Mouse (Mus musculus) lung, adult 18-20 months (tissue): ENCODE data around the gene Pcdh9.

Source experiments
- DNase-seq, 2 experiments: peaks; one replicate each; pipeline ENCODE4 v3.0.0; 2022; ENCODE audit warnings: mixed read lengths in 2 of 2

The Pcdh9 gene

DNA sequence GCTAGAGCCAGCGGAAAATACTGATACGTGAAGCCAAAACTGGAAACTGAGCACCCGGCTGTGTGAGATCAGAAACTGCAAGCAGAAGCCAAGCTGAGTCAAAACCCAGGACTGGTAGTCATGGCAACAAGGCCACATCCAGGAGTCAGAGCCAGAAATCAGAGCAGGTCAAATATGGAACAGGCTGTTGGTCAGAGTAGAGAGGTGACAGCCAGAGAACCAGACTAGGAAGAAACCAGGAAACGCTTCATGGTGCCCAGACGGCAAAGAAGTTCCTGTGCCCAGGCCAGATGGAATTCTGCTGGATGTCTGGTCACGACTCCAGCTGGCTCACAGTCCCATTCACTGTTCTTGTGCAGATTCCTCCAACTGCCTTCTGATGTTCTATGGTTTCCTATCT is 539.6 kb downstream of the Pcdh9 start:
- peak in 1 of 2 experiments; percentile 10 for DNase-seq

DNA sequence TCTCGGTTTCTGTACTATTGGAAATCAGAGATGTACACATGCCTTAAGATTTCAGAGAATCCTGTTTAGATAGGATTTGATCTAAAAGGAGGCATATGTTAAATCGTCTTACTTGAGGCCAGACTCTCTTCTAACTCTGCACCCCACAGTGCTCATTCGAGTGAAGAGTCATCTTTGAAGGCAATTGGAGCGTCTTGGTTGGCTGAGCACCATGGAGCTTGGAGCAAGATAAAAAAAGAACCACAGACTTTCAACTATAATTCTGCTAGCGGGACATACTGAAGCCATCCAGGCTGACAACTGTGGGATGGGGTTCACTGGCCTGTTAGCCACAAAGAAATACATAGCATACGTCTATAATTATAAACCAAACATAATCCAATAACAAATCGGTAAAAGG is 541.3 kb downstream of the Pcdh9 start:
- no peak for DNase-seq

DNA sequence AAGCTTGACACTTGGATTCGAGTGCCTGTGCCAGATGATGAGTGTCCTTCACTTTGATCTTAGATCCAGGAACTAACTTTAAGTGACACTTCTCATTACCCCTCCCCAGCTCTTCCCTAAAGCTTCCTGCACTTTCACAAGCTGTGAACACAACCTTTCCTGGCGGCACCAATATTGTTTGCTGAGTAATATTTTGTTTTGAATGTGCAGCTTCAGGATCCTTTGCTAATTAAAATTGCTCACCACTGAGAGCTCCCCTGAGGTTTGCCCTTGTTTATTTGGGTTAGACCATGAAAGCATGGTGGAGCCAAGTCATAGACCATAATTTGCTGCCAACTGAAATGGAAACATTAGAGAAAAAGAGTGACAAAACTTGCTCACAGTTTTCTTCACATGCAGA is 543.4 kb downstream of the Pcdh9 start:
- DNase-seq: no peak

DNA sequence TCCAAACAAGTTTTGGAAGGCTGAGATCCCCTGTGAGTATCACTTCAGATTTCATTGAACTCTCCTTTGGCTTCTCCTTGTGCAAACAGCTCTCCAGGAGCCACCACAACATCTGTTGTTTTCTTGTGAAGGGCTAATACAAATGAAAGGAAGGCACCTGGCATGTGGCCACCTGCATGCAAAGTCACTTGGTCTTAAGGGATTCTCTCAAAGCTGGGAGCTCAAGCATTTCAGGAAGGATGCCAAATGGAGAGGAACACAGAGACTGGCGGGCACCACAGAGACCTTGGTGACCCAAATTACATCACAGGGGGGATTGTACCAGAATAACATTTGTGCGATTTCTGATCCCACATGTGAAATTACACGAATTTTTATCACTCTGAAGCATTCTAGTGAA is 547.7 kb downstream of the Pcdh9 start:
- DNase-seq: no peak

DNA sequence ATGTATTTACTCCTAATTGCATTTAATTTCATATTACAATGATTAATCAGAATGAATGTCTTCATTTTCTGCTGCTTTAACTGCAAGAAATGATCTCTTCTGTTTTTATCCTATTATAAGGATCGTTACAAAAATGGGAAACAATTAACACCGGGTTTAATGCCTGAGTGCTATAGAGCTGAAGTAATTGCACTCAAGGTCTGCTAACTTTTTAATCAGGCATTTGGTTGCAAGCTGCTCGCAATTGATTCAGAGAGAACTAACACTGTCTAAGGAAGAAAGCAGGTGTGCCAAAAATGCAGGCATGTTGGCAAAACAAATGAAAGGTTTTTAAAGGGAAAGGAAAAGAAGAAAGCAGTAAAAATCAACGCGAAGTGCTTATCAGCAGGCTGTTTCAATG is 549.1 kb downstream of the Pcdh9 start:
- DNase-seq: no peak

DNA sequence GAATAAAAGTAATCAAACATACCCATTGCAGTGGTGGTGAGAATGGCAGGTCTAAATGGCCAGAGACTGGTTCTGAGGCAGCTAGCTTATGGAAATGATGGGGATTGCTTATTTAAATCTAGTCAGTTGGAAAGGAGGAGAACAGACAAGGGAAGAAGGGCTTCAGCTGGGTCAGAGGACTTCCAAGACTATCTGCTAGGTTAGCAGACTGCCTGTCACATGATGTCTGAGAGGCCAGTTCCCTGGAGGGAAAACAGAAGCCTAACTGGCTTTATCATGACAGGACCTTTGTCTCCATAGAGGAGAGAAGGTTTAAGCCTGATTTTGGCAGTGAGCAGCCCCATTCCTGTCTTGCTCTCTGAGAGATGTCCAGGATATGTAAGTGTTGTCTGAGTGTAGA is 561.2 kb downstream of the Pcdh9 start:
- DNase-seq: no peak

DNA sequence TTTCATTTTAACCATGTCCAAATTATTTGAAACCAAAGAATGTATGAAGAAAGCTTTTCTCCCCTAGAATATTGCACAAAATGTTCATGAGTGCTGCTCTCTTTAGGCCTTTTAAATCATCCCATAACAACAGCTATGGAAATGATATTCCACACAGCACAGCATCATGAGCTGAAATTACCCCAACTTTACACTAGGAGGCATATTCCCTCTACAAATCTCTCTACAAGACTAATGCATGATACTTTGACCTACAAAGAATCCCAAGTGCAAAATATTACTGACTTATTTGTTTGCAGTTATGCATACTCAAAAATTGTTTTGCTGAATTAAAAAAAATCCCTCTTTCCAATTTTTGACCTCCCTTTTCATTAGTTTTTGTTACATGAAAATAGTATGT is 573.1 kb downstream of the Pcdh9 start:
- DNase-seq: no peak

DNA sequence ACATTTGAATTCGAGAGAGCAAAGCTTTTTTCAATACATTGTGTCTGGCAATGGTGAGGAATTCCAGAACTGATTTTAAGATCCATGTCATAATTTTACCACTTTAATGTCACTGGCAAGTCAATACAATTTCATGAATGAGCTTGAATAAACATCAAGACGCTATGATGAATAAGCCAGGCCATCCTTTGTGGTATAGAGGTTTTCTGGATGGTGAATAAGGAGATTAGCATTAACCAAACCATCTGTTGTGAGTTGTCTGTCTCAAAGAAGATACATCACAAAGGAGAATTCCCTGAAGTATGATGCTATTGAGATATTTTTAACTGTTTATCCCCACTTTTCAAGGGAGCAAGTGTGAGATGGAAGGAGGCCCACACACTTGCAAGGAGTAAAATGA is 602.1 kb downstream of the Pcdh9 start:
- DNase-seq: no peak

DNA sequence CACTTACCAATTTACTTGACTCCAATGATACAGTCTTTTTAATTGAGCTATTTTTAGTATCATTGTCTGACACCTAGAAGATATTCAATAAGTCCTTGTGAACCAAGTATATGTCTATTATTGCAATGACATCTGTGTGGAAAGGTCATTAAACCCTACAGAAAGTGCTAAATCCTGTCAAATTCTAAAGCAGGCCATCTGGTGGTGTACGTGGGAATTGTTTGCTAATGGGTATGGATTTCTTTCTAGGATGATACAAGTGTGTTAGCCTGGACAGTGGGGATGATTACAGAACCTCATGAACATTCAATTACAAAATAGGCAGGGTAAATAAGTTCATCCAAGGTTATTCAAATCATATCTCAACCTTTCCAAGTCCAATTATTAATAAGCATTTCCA is 602.8 kb downstream of the Pcdh9 start:
- no peak for DNase-seq

DNA sequence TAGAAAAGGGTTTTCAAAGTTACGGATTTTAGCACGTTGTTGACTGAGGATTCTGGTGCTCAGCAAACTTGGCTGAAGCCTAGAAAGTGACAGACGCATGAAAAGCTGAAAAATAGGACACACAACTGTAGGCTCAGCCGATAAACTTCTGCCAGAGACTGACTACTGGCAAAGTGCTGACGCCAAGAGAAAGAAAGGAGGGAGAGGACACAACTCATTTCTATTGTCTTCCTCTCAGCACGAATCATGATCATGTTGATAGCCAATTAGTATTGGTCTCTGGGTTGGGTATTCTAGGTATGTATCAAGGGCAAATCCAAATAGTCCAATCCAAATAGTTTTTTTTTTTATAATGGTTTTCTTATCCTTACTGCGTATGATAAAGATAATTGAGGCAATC is 605.3 kb downstream of the Pcdh9 start:
- DNase-seq: no peak

DNA sequence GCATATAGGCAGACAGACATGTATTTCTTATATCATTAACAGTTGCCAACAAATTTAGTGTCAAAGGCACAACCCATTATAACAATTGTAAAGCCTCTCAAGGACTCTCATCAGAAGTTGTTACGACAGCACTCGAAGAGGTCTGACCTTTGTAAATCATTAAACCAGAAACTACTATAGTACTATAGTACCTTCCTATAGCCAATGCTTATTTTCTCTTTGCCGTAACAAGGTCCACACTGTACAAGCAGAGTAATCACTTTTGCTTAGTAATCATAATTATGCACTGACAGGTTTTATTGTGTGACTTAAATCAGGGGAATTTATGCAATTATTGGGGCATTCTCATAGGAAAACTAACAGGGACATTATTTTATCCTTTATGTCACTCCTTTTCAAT is 606.5 kb downstream of the Pcdh9 start:
- DNase-seq: no peak

DNA sequence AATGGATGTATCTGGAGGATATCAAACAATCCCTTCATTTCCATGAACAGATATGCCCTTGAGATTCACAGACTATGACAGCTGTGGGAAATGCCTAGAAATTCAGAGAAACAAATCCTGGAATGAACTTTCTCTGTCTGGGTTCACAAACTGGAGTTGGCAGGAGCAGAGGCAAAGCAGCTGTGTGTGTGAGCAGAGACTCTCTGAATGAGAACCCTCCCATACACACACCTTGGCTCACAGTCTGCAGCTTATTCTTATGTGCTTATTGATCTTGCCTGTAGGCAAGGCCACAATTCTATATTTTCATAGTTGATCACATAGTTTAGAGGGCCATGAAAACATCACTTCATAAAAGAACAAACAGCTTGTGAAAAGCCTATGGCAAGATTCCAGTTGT is 614.8 kb downstream of the Pcdh9 start:
- no peak for DNase-seq

DNA sequence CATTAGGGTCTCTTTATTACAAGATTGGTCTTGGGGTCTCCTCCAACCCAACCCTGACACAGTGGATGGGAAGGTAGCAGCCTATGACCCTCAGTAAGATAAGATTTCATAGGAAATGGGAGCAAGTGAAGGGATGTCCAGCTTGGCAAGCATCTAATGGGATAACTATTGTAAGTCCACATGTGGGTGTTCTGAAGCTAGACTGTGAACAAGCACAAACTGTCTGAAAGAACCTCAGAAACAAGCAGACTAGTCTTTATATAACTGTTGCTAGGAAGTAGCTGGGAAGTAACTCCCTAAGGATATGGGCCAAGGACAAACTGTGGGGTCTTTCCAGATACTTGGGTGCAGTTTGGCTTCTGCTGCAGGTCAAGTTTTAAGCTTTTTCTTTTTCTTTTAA is 615.7 kb downstream of the Pcdh9 start:
- DNase-seq: no peak

DNA sequence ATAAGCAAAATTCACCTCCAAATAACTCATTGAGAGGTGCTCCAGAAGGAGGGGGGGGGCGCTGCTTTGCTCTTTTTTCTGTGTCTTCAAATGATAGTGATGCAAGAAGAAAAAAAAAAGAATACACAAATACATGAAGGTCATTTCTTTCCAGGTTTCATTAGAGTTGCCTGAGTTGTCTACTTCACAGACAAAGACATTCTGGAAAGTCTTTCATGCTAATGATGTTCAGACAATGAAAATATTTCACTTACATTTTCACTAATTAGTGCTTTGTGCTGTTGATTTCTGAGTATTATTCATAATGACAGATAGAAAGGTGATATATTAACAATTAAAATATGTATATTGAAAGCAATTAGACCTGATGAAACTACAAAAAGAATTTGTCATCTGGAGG is 637.1 kb downstream of the Pcdh9 start:
- no peak for DNase-seq

DNA sequence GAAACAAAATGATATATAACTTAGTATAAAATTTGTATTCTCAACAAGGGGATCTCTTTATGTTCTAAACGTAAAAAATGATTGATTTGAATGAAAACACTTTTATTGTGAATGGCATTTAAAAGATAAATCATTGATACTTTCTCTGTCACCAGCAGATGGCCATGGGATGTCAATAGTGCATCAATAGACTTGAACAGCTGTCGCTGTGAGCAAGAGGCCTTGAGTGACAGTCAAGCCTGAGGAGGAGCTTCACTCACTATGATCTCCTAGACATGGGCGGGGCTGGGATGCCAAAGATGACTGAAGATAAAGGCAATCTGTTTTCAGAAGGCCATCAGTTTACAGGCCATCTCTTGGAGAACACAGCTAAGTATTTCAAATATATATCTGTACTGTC is 650.2 kb downstream of the Pcdh9 start:
- no peak for DNase-seq

DNA sequence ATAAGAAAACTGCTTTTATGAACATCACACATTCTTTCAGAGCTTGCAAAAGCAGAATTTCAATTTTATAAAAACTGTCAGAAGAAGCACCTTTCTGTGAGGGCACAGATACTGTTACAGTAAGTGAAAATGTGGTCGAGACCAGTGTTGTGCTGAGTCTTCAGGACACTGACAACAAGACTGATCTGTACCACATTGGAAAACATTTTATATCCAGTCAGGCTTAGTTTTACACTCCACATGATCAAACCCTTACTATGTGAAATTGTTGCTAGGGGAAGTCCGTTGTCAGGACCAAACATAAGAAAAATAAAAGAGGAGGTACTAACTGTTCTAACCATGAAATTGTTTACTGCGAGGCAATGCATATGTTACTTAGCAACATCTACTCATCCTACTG is 656.1 kb downstream of the Pcdh9 start:
- DNase-seq: no peak

DNA sequence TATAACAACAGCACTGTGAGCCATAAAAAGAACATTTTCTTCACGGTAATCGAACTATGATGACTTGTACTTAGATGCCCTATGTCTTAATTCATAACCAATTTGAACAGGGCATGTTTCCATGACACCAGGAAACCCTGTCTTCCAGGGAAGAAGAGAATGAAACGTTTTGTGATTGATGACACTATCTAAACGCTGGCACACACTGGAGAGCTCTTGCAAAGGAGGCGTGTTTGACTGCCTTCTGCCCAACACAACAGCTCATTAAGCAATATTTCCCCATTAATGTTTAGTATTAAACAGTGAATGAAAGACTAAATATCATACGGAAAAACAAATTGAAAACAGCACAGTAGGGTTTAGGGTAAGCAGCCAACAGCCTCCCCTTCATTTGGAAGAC is 656.9 kb downstream of the Pcdh9 start:
- DNase-seq: no peak

DNA sequence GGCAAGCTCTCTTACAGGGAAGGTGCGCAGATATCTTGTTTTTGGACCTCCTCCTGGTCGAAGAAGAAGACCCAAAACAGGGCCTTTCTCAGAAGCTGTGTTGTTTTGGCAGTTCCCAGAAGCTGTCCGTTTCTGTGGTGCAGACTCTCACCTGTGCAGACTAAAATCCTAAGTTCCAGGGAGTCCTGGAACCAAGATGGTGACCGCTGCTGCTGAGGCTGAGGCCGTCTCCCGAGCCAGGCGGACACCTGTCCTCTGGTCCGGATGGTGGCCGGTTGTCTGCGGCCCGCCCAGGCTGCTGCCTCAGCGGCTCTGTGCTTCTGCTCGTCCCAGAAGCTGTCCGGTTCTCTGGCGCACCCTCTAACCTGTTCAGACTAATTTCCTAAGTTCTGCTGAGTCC is 675.6 kb downstream of the Pcdh9 start:
- DNase-seq: peak; percentile 61 to 81

DNA sequence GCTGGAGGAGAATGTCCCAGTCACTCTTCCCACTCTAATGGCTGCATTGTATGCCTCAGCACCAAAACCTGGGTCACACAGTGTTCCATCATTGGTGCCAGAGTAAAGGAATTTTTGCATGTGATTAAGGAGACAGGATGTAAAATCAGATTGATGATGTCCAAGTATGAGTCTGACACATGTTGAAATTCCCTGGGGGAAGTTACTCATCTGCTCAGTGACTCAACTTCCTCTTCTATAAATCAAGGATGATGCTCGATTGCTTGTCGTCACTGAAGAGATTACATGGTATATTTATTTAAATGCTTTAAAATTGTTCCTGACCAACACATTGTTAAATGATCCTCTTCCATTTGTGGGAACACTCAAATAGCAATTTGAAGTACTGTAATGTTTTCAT is 690.7 kb downstream of the Pcdh9 start:
- DNase-seq: no peak

DNA sequence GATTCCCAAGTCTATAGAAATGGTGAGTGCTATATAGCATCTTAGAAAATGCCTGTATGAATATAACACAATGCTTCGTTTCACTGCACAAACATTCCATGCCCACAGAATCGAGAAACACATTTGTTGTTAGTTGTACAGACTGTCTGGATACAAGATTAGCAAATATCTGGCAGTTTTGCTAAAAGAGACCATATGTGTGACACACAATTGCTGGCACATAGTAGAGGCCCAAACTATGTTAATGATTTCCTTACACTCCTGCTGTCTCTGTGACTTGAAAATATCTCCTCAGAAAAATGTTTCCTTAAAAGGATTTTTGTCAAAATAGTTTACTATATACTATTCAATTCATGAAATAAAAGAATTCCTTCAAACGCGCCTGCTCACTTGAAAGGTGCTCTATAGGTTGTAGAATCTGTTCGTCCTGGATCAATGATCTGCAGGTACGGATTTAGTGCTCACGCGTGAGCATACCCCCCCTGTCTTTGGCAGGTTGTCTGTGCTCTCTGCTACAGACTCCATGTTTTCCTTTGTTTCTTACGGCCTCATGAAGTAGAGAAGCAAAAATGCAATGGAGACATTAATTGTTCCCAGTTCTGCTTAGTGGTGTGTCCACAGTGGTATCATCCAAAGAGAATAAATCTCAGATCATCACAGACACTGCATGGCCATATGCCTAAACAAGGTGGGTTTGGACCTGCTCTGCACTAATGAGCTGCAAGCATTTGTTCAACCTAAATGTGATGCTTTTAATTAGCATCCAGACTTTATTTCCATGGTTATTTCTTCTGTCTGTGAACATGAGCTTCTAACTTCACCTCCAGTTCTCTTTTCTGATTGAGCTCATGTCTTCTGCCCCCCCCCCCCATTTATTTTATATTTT is 707.6 kb downstream of the Pcdh9 start:
- no peak for DNase-seq

DNA sequence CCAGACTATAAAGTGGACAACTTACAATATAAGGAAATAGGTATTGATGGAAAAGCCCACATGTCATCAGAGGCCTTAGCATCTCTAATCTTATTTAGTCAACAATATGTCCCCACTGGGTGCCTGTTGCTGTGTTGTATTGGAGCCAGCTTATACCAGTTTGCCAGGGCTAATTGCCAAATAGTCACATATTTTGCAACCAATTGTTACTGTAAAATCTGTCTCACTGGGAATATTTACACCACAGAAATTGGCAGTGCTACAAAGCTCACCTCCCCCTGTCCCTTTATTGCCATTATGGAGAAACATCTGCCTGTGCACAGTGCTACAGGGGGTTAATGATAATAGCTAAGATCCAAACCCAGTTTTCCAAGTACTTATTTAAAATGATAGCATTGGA is 721.3 kb downstream of the Pcdh9 start:
- no peak for DNase-seq

DNA sequence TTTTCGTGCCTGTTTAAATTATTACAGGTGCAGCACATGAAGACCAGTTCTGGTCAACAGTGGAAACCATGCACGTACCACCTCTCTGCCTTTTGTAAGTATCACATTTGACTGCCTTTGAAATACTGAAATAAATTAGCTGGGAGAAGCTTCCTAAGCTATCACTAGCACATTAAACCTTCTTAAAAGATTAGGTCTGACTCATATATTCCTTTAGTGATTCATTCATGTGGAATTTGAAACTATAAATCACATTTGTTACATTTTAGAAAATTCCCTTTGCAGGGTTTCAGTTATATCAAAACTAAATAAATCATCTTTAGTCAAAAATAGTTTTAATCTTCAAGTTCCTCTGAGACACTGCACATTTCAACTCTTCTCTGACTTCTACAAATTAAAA is 722.1 kb downstream of the Pcdh9 start:
- no peak for DNase-seq

DNA sequence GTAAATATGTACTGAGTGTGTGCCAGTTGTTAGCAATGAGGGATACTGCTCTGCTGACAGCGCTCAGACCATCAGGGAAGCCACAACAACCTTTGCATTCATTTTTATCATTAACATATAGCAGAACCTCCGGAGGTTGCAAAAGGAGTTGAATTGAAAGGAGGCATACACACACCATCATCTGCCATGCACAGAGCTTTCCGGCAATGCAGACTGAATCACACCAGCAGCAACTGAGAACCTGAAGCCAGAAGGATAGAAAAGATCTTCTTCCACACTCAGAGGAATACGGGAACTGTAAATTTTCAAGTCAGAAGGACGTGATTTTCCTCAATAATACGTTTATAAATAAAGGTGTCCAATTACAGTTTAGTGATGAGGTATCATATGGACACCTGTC is 747.1 kb downstream of the Pcdh9 start:
- DNase-seq: no peak

DNA sequence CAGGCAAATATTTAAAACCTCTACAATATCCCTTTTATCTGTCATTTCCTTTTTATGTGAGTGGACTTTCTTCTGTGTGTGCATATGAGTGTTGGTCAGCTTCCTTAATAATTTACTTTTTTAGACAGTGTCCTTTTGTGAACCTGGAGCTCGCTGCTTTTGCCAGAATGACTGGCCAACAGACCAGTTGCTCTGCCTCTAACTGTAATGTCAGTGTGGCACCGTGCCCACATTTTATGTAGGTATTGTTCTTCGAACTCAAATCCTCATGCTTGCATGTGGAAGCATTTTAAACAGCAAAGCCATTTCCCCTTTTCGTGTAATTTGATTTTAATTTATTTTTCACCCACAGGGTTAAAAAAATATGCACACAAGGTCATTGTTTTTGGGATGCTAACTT is 748.4 kb downstream of the Pcdh9 start:
- no peak for DNase-seq

DNA sequence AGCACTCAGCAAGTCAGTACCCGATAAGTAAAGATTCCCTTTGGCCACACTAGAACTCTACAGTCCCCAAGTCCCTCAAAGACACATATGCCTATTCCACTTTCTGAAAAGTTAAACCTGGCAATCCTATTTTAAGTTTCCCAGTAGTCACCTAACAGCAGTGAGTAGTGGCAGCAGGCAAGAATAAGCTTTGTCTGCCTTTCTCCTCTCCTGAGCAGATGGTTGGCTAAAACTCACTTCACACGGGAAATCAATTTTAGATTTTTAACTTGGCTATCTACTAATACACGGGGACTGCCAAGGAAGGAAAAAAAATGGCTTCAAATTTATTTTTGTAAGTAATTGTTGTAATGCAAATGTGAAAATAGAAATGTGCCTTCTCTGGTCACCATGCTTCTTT is 763.5 kb downstream of the Pcdh9 start:
- DNase-seq: no peak
